ENCODE assay signal across 12 mouse cellular contexts in genomic region chr4:41653730-41654129, GRCm38 (mm10). TPM values are rescaled to one million over a fixed set of nuclear protein-coding genes. Genes with fewer than 3 reads are reported as not detected.
DNase-seq lines count a peak whose midpoint lies in the region; ATAC-seq and TF ChIP-seq lines count a peak whose summit lies in the region.
"Had no signal": no experiment of that assay in that cellular context is flagged by ENCODE, and none has a peak within 500 bp of the region (broad histone marks: within the 10 kb centered on the region; RNA-seq: fewer than 3 reads in every experiment).

No protein-coding gene starts in this region.

- no peak for TF ChIP-seq CTCF in forebrain, postnatal 0 days (IDR thresholded peaks at IDR 0.05; ENCODE audit: low read depth)
- TF ChIP-seq CTCF in hindbrain, postnatal 0 days (IDR thresholded peaks at IDR 0.05; ENCODE audit: low read depth) = no peak
- no peak for TF ChIP-seq CTCF in lung, embryonic 14.5 days (IDR thresholded peaks at IDR 0.05; ENCODE audit: low read depth)
- TF ChIP-seq CTCF in MEL (IDR thresholded peaks at IDR 0.05 in 2 of 3, conservative IDR thresholded peaks at IDR 0.05 in 1 of 3; ENCODE audit: control insufficient read depth in 1 of 3, insufficient read depth in 1 of 3, low read depth in 2 of 3, low read length in 3 of 3, poor library complexity in 1 of 3, severe bottlenecking in 1 of 3) = no peak; a peak in 1 of 6 replicates

- H3K9me3 ChIP-seq in forebrain, embryonic 14.5 days (replicated peaks; ENCODE audit: control insufficient read depth, low read length) = no peaks in the 10 kb centered on the region
- no peaks in the 10 kb centered on the region for H3K9me3 ChIP-seq in forebrain, postnatal 0 days (ENCODE audit: low read length)
- no peaks in the 10 kb centered on the region for H3K9me3 ChIP-seq in hindbrain, embryonic 16.5 days (ENCODE audit: control insufficient read depth, low read length)
- H3K9me3 ChIP-seq in hindbrain, postnatal 0 days (ENCODE audit: low read length) = no peaks in the 10 kb centered on the region
- H3K9me3 ChIP-seq in lung, embryonic 14.5 days (ENCODE audit: low read depth, low read length) = no peaks in the 10 kb centered on the region
- no peaks in the 10 kb centered on the region for H3K9me3 ChIP-seq in MEL (replicated peaks; ENCODE audit: insufficient read depth, low read length)
- H3K9me3 ChIP-seq: intestine, embryonic 15.5 days; kidney, embryonic 15.5 days had no signal

- TF ChIP-seq POLR2A in MEL (IDR thresholded peaks at IDR 0.05; ENCODE audit: control insufficient read depth in 1 of 2, insufficient read depth in 1 of 2, low read depth in 1 of 2, low read length in 2 of 2, poor library complexity in 1 of 2) = no peak

- no peaks in the 10 kb centered on the region for H3K27me3 ChIP-seq in forebrain, embryonic 14.5 days (replicated peaks; ENCODE audit: control insufficient read depth, insufficient read depth, low read length)
- no peaks in the 10 kb centered on the region for H3K27me3 ChIP-seq in forebrain, postnatal 0 days (ENCODE audit: insufficient read depth, low read length)
- H3K27me3 ChIP-seq in hindbrain, embryonic 16.5 days (replicated peaks; ENCODE audit: control insufficient read depth, insufficient read depth, low read length) = no peaks in the 10 kb centered on the region
- H3K27me3 ChIP-seq in hindbrain, postnatal 0 days (ENCODE audit: insufficient read depth, low read length) = no peaks in the 10 kb centered on the region
- H3K27me3 ChIP-seq in lung, embryonic 14.5 days (ENCODE audit: insufficient read depth, low read length) = no peaks in the 10 kb centered on the region; the same call in 1 of the 2 replicates
- H3K27me3 ChIP-seq in MEL (ENCODE audit: control insufficient read depth in 1 of 2, insufficient read depth in 2 of 2, low read length in 2 of 2) = 0 out of 4 replicates have a peak, but pooled peaks cover 0 to 1% of the 10 kb centered on the region in 2 experiments
- H3K27me3 ChIP-seq: kidney, embryonic 15.5 days had no signal

- no peaks in the 10 kb centered on the region; the same call in 1 of the 2 replicates for H3K4me1 ChIP-seq in forebrain, embryonic 14.5 days (ENCODE audit: control insufficient read depth, insufficient read depth, low read length)
- H3K4me1 ChIP-seq in forebrain, postnatal 0 days (ENCODE audit: insufficient read depth) = no peaks in the 10 kb centered on the region
- H3K4me1 ChIP-seq in hindbrain, embryonic 16.5 days (ENCODE audit: control insufficient read depth, insufficient read depth, low read depth, low read length) = 0 out of 2 replicates have a peak, but pooled peaks cover under 1% of the 10 kb centered on the region
- H3K4me1 ChIP-seq in hindbrain, postnatal 0 days (ENCODE audit: insufficient read depth, low read length) = no peaks in the 10 kb centered on the region
- no peaks in the 10 kb centered on the region for H3K4me1 ChIP-seq in lung, embryonic 14.5 days (ENCODE audit: insufficient read depth)
- peaks cover 0 to 3% of the 10 kb centered on the region in 2 experiments; a peak in 1 of 4 replicates for H3K4me1 ChIP-seq in MEL (ENCODE audit: control insufficient read depth in 1 of 2, insufficient read depth in 2 of 2, low read length in 2 of 2)

- H3K36me3 ChIP-seq in forebrain, embryonic 14.5 days (ENCODE audit: control insufficient read depth, insufficient read depth, low read length) = peaks cover 27% of the 10 kb centered on the region
- H3K36me3 ChIP-seq in forebrain, postnatal 0 days (ENCODE audit: insufficient read depth) = no peaks in the 10 kb centered on the region; the same call in 1 of the 2 replicates
- no peaks in the 10 kb centered on the region for H3K36me3 ChIP-seq in hindbrain, embryonic 16.5 days (ENCODE audit: control insufficient read depth, insufficient read depth, low read length)
- peaks cover 13% of the 10 kb centered on the region; the same call in 1 of the 2 replicates for H3K36me3 ChIP-seq in hindbrain, postnatal 0 days (ENCODE audit: insufficient read depth, low read length)
- H3K36me3 ChIP-seq in lung, embryonic 14.5 days (ENCODE audit: insufficient read depth) = peaks cover 10% of the 10 kb centered on the region
- H3K36me3 ChIP-seq in MEL (ENCODE audit: control insufficient read depth in 1 of 2, insufficient read depth in 2 of 2, low read length in 2 of 2) = no peaks in the 10 kb centered on the region
- H3K36me3 ChIP-seq: intestine, embryonic 15.5 days had no signal

- no peaks in the 10 kb centered on the region for H3K79me2 ChIP-seq in MEL (ENCODE audit: control insufficient read depth, insufficient read depth, low read length, poor library complexity)

- no peak for DNase-seq in forebrain, embryonic 14.5 days (ENCODE audit: low spot score)
- DNase-seq in forebrain, postnatal 0 days = no peak
- DNase-seq in hindbrain, postnatal 0 days (ENCODE audit: low spot score) = no peak
- DNase-seq in lung, embryonic 14.5 days = no peak
- DNase-seq in lung, postnatal 25 days (ENCODE audit: low spot score) = no peak
- peak; percentile 30 for DNase-seq in MEL (ENCODE audit: low read depth, low spot score)
- no peak for DNase-seq in adrenal gland, adult 8-10 months
- DNase-seq: gastrocnemius, postnatal 25 days had no signal

- H3K4me2 ChIP-seq in forebrain, embryonic 14.5 days (ENCODE audit: low read length) = no peak overlapping the region
- H3K4me2 ChIP-seq in forebrain, postnatal 0 days (ENCODE audit: low read depth) = no peak overlapping the region
- no peak overlapping the region for H3K4me2 ChIP-seq in hindbrain, embryonic 16.5 days (ENCODE audit: low read length)
- H3K4me2 ChIP-seq in hindbrain, postnatal 0 days (ENCODE audit: low read depth, low read length) = no peak overlapping the region
- H3K4me2 ChIP-seq in lung, embryonic 14.5 days = no peak overlapping the region
- H3K4me2 ChIP-seq: intestine, embryonic 15.5 days; kidney, embryonic 15.5 days had no signal

- 56% methylated on average over 6 of the region's 6 CpGs for WGBS in forebrain, embryonic 14.5 days
- 60% methylated on average over 6 of the region's 6 CpGs for whole genome bisulfite sequencing in forebrain, postnatal 0 days
- 62% methylated on average over 6 of the region's 6 CpGs for WGBS in hindbrain, embryonic 16.5 days
- WGBS in hindbrain, postnatal 0 days = 61% methylated on average over 6 of the region's 6 CpGs
- WGBS in lung, embryonic 14.5 days = 51% methylated on average over 6 of the region's 6 CpGs

- no peak for TF ChIP-seq RAD21 in MEL (IDR thresholded peaks at IDR 0.05; ENCODE audit: low read depth, low read length)

- TF ChIP-seq EP300 in MEL (IDR thresholded peaks at IDR 0.05; ENCODE audit: low read depth in 1 of 2, low read length in 2 of 2) = no peak

- no peak overlapping the region for H3K27ac ChIP-seq in forebrain, embryonic 14.5 days (ENCODE audit: low read depth, low read length)
- H3K27ac ChIP-seq in forebrain, postnatal 0 days (ENCODE audit: low read depth, low read length) = no peak overlapping the region
- H3K27ac ChIP-seq in hindbrain, embryonic 16.5 days (ENCODE audit: low read depth, low read length) = no peak overlapping the region
- no peak overlapping the region for H3K27ac ChIP-seq in hindbrain, postnatal 0 days
- H3K27ac ChIP-seq in lung, embryonic 14.5 days (ENCODE audit: low read depth) = no peak overlapping the region
- H3K27ac ChIP-seq in MEL (ENCODE audit: control insufficient read depth, low read depth, low read length) = no peak overlapping the region
- H3K27ac ChIP-seq: intestine, embryonic 15.5 days; kidney, embryonic 15.5 days had no signal

- 0 out of 2 replicates have a peak, but pooled peaks have one; percentile 21 for ATAC-seq in forebrain, embryonic 14.5 days
- ATAC-seq in forebrain, postnatal 0 days = no peak
- 0 out of 2 replicates have a peak, but pooled peaks have one; percentile 3 for ATAC-seq in hindbrain, embryonic 16.5 days
- no peak for ATAC-seq in hindbrain, postnatal 0 days
- peak; percentile 38; the same call in 1 of the 2 replicates for ATAC-seq in lung, embryonic 14.5 days (ENCODE audit: insufficient read depth)

- H3K9ac ChIP-seq in forebrain, embryonic 14.5 days (ENCODE audit: low read length) = no peak overlapping the region
- no peak overlapping the region for H3K9ac ChIP-seq in forebrain, postnatal 0 days
- no peak overlapping the region for H3K9ac ChIP-seq in hindbrain, embryonic 16.5 days (ENCODE audit: low read depth, low read length)
- no peak overlapping the region for H3K9ac ChIP-seq in hindbrain, postnatal 0 days (replicated peaks; ENCODE audit: low read length)
- no peak overlapping the region for H3K9ac ChIP-seq in lung, embryonic 14.5 days
- no peak overlapping the region for H3K9ac ChIP-seq in MEL (ENCODE audit: control insufficient read depth, low read depth, low read length, poor library complexity, severe bottlenecking)
- H3K9ac ChIP-seq: intestine, embryonic 15.5 days had no signal

- H3K4me3 ChIP-seq in forebrain, embryonic 14.5 days (ENCODE audit: low read depth, low read length) = no peak overlapping the region
- no peak overlapping the region for H3K4me3 ChIP-seq in forebrain, postnatal 0 days (ENCODE audit: low read depth, low read length)
- no peak overlapping the region for H3K4me3 ChIP-seq in hindbrain, embryonic 16.5 days (ENCODE audit: low read length)
- H3K4me3 ChIP-seq in hindbrain, postnatal 0 days (ENCODE audit: low read length) = no peak overlapping the region
- no peak overlapping the region for H3K4me3 ChIP-seq in lung, embryonic 14.5 days (ENCODE audit: low read depth, low read length)
- H3K4me3 ChIP-seq in MEL (ENCODE audit: control insufficient read depth in 1 of 2, insufficient read depth in 1 of 2, low read depth in 2 of 2, low read length in 2 of 2) = no peak overlapping the region
- H3K4me3 ChIP-seq: intestine, embryonic 15.5 days; kidney, embryonic 15.5 days had no signal

RNA-seq across cellular contexts. Expression of gene Enho, which starts 13.6 kb away (rescaled TPM):
- 64.7 and 73.9 TPM in 2 replicates for polyA plus RNA-seq in forebrain, embryonic 14.5 days (2014; fragmentation: Nextera tagmentation; extraction: Ambion mirVana)
- 106 and 130 TPM in 2 replicates for total RNA-seq in forebrain, postnatal 0 days (2014; rRNA removed)
- polyA plus RNA-seq in forebrain, postnatal 0 days (2015; fragmentation: Nextera tagmentation; extraction: Ambion mirVana) = 117 and 122 TPM in 2 replicates
- polyA plus RNA-seq in hindbrain, embryonic 16.5 days (2015; fragmentation: Nextera tagmentation; extraction: Ambion mirVana) = 115 and 117 TPM in 2 replicates
- total RNA-seq in hindbrain, postnatal 0 days (2014; rRNA removed) = 179 and 205 TPM in 2 replicates
- 139 and 141 TPM in 2 replicates for polyA plus RNA-seq in hindbrain, postnatal 0 days (2015; fragmentation: Nextera tagmentation; extraction: Ambion mirVana)
- 11.5 and 15.4 TPM in 2 replicates for polyA plus RNA-seq in lung, embryonic 14.5 days (2014; fragmentation: Nextera tagmentation; extraction: Ambion mirVana)
- total RNA-seq in MEL (2012; rRNA removed) = 0.19 TPM in 1 of 2 replicates, not detected in the other
- polyA plus RNA-seq in MEL (2012; ENCODE audit: insufficient read depth in 1 of 2, insufficient read length in 2 of 2, low read depth in 1 of 2, low replicate concordance in 2 of 2, missing spikeins in 1 of 2) = under 1 TPM in 1 of 2 experiments, not detected in 1; 0.40 TPM
- total RNA-seq in adrenal gland, adult 8-10 months (2022) = 1 to 10 TPM; 3.8 to 5.6 (median 4.9) TPM

RNA-seq across cellular contexts. Expression of gene Cntfr, which starts 43.2 kb away (rescaled TPM):
- 12.6 and 12.7 TPM in 2 replicates for polyA plus RNA-seq in forebrain, embryonic 14.5 days (2014; fragmentation: Nextera tagmentation; extraction: Ambion mirVana)
- 24.7 and 25.9 TPM in 2 replicates for total RNA-seq in forebrain, postnatal 0 days (2014; rRNA removed)
- 13.6 and 14.2 TPM in 2 replicates for polyA plus RNA-seq in forebrain, postnatal 0 days (2015; fragmentation: Nextera tagmentation; extraction: Ambion mirVana)
- polyA plus RNA-seq in hindbrain, embryonic 16.5 days (2015; fragmentation: Nextera tagmentation; extraction: Ambion mirVana) = 22.5 and 29.5 TPM in 2 replicates
- 59.3 and 61.9 TPM in 2 replicates for total RNA-seq in hindbrain, postnatal 0 days (2014; rRNA removed)
- 18.5 and 22.1 TPM in 2 replicates for polyA plus RNA-seq in hindbrain, postnatal 0 days (2015; fragmentation: Nextera tagmentation; extraction: Ambion mirVana)
- 8.2 and 9.6 TPM in 2 replicates for polyA plus RNA-seq in lung, embryonic 14.5 days (2014; fragmentation: Nextera tagmentation; extraction: Ambion mirVana)
- not detected in 2 replicates for total RNA-seq in MEL (2012; rRNA removed)
- not detected for polyA plus RNA-seq in MEL (2012; ENCODE audit: insufficient read depth in 1 of 2, insufficient read length in 2 of 2, low read depth in 1 of 2, low replicate concordance in 2 of 2, missing spikeins in 1 of 2)
- 10 to 100 TPM; 41.4 to 50.9 (median 48.4) TPM for total RNA-seq in adrenal gland, adult 8-10 months (2022)
- total RNA-seq: hematopoietic stem cell, adult 5-6 weeks had no signal

RNA-seq across cellular contexts. Expression of gene Il11ra1, which starts 46.1 kb away (rescaled TPM):
- 23.9 and 24.3 TPM in 2 replicates for polyA plus RNA-seq in forebrain, embryonic 14.5 days (2014; fragmentation: Nextera tagmentation; extraction: Ambion mirVana)
- total RNA-seq in forebrain, postnatal 0 days (2014; rRNA removed) = 16.8 and 17.2 TPM in 2 replicates
- polyA plus RNA-seq in forebrain, postnatal 0 days (2015; fragmentation: Nextera tagmentation; extraction: Ambion mirVana) = 29.1 and 31.2 TPM in 2 replicates
- polyA plus RNA-seq in hindbrain, embryonic 16.5 days (2015; fragmentation: Nextera tagmentation; extraction: Ambion mirVana) = 46.4 and 46.6 TPM in 2 replicates
- total RNA-seq in hindbrain, postnatal 0 days (2014; rRNA removed) = 24.4 and 41.9 TPM in 2 replicates
- polyA plus RNA-seq in hindbrain, postnatal 0 days (2015; fragmentation: Nextera tagmentation; extraction: Ambion mirVana) = 47.4 and 49.8 TPM in 2 replicates
- polyA plus RNA-seq in lung, embryonic 14.5 days (2014; fragmentation: Nextera tagmentation; extraction: Ambion mirVana) = 111 and 129 TPM in 2 replicates
- total RNA-seq in MEL (2012; rRNA removed) = 42.9 and 66.7 TPM in 2 replicates
- polyA plus RNA-seq in MEL (2012; ENCODE audit: insufficient read depth in 1 of 2, insufficient read length in 2 of 2, low read depth in 1 of 2, low replicate concordance in 2 of 2, missing spikeins in 1 of 2) = 10 to 100 TPM in 1 of 2 experiments, not detected in 1; 44.4 TPM
- 100 to 1,000 TPM in 2 of 4 experiments, 10 to 100 TPM in 2; 81.8 to 130 (median 112) TPM for total RNA-seq in adrenal gland, adult 8-10 months (2022)

RNA-seq across cellular contexts. Expression of gene Rpp25l, which starts 59.6 kb away (rescaled TPM):
- polyA plus RNA-seq in forebrain, embryonic 14.5 days (2014; fragmentation: Nextera tagmentation; extraction: Ambion mirVana) = 72.2 and 83.3 TPM in 2 replicates
- total RNA-seq in forebrain, postnatal 0 days (2014; rRNA removed) = 36.3 and 44.4 TPM in 2 replicates
- 43.0 and 52.0 TPM in 2 replicates for polyA plus RNA-seq in forebrain, postnatal 0 days (2015; fragmentation: Nextera tagmentation; extraction: Ambion mirVana)
- 63.6 and 65.2 TPM in 2 replicates for polyA plus RNA-seq in hindbrain, embryonic 16.5 days (2015; fragmentation: Nextera tagmentation; extraction: Ambion mirVana)
- total RNA-seq in hindbrain, postnatal 0 days (2014; rRNA removed) = 35.0 and 42.2 TPM in 2 replicates
- 47.3 and 48.3 TPM in 2 replicates for polyA plus RNA-seq in hindbrain, postnatal 0 days (2015; fragmentation: Nextera tagmentation; extraction: Ambion mirVana)
- 87.1 and 90.3 TPM in 2 replicates for polyA plus RNA-seq in lung, embryonic 14.5 days (2014; fragmentation: Nextera tagmentation; extraction: Ambion mirVana)
- total RNA-seq in MEL (2012; rRNA removed) = 50.4 and 63.5 TPM in 2 replicates
- polyA plus RNA-seq in MEL (2012; ENCODE audit: insufficient read depth in 1 of 2, insufficient read length in 2 of 2, low read depth in 1 of 2, low replicate concordance in 2 of 2, missing spikeins in 1 of 2) = 10 to 100 TPM in 1 of 2 experiments, not detected in 1; 52.0 TPM
- 10 to 100 TPM; 35.0 to 44.4 (median 41.8) TPM for total RNA-seq in adrenal gland, adult 8-10 months (2022)

Comparison
In these comparisons a context has a peak if more than half of its experiments do, and no peak if none do; other contexts are left out.
1. ATAC-seq: peak in forebrain, embryonic 14.5 days (single experiment), hindbrain, embryonic 16.5 days (single experiment) and lung, embryonic 14.5 days (single experiment); none in forebrain, postnatal 0 days (single experiment) and hindbrain, postnatal 0 days (single experiment).